Mouse (Mus musculus): ENCODE data around the gene Ccnf.

DNA sequence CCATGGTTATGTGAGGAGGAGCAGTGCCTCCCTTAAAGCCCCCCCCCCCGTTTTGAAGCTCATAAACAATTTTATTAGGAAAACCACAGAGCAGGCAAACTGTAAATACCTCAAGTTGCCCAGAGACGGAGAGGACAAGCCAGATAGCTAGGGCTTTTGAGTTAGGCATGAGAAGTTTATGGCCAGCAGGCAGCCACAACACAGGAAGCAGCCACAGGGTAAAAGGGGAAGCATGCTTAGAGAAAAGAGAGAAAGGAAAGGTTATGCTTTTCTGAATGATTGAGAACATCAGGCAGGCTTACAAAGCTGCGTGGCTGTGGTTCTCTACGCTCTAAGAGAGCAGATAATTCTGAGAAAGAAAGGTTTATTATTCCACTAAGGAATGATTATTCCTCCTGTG is 9.2 kb upstream of the Ccnf start:
- TF ChIP-seq CTCF (IDR thresholded peaks at IDR 0.05; ENCODE audit: insufficient read depth, low read depth, low read length) (no peak), POLR2A (IDR thresholded peaks at IDR 0.05; ENCODE audit: insufficient read depth, low read depth, low read length) (no peak)
